Mouse (Mus musculus) kidney, adult 2 months (tissue): ENCODE results near the gene Rfx5. TPM values are rescaled to one million over a fixed set of nuclear protein-coding genes. Genes with fewer than 3 reads are reported as not detected.

Experiments used
- DNase-seq: peaks from one replicate; pipeline ENCODE4 v3.0.0; 2021
- H3K27ac ChIP-seq: fragments of 200-500 bp; 2 replicates; pipeline ENCODE4 v1.5.1; 2012; ENCODE audit warnings: low read depth, low read length, control low read depth, inconsistent platforms; ENCODE audit not compliant: insufficient read depth
- H3K27me3 ChIP-seq: fragments of 200-500 bp; replicated peaks from 2 replicates; pipeline ENCODE4 v1.6.1; 2012; ENCODE audit warnings: mild to moderate bottlenecking, moderate library complexity, low read length, inconsistent platforms; ENCODE audit not compliant: control insufficient read depth, insufficient read depth
- H3K36me3 ChIP-seq: fragments of 200-500 bp; 2 replicates; pipeline ENCODE4 v1.6.1; 2012; ENCODE audit warnings: mild to moderate bottlenecking, moderate library complexity, low read length, inconsistent platforms; ENCODE audit not compliant: control insufficient read depth, insufficient read depth
- H3K4me1 ChIP-seq: fragments of 200-500 bp; 2 replicates; pipeline ENCODE4 v1.6.1; 2011; ENCODE audit warnings: low read length; ENCODE audit not compliant: control insufficient read depth, insufficient read depth
- H3K4me3 ChIP-seq: fragments of 200-500 bp; 2 replicates; pipeline ENCODE4 v1.5.1; 2011; ENCODE audit warnings: mild to moderate bottlenecking, low read depth, low read length, control low read depth; ENCODE audit not compliant: insufficient read depth
- CTCF ChIP-seq: fragments of 200-500 bp; conservative IDR thresholded peaks from 2 replicates; pipeline ENCODE4 v1.5.1; 2011; ENCODE audit warnings: low read depth, mild to moderate bottlenecking, control low read depth, low read length, moderate library complexity, mixed read lengths; ENCODE audit not compliant: insufficient read depth, insufficient read length
- POLR2A ChIP-seq: fragments of 200-500 bp; IDR thresholded peaks from one replicate; pipeline ENCODE4 v1.6.1; 2011; ENCODE audit warnings: low read depth, low read length, control low read depth
- WGBS: fragments of 180-500 bp; shearing (Covaris S2); methylation state at CpG from one replicate; pipeline ENCODE4 v1.1.7; 2018; 5-methylcytosine and 5-hydroxymethylcytosine counted together
- polyA plus RNA-seq: library from polyadenylated mRNA; depleted of rRNA; stranded (reverse); fragments of >200 nt; gene quantifications from 2 replicates; pipeline ENCODE4 v1.2.3, GENCODE M21; 2012

Rfx5 gene
- polyA plus RNA-seq, 1 experiment, result 10.3 TPM

GRCm38 (mm10) chr3:94984312-94984711 is 30.4 kb downstream of the Rfx5 start:
- Histone ChIP-seq H3K36me3 (no peaks in the 10 kb centered on the region; the same call in 1 of the 2 replicates), H3K27ac (no peak overlapping the region), H3K4me3 (no peak overlapping the region), H3K27me3 (no peaks in the 10 kb centered on the region), H3K4me1 (peaks cover 6% of the 10 kb centered on the region; the same call in 1 of the 2 replicates)
- DNase-seq, result no peak
- 90% methylated on average over 11 of the region's 11 CpGs for WGBS
- TF ChIP-seq CTCF (no peak), POLR2A (no peak)

- Histone ChIP-seq H3K27me3 (no peaks in the 10 kb centered on the region), H3K36me3 (no peaks in the 10 kb centered on the region; the same call in 1 of the 2 replicates), H3K4me1 (peaks cover 6% of the 10 kb centered on the region; the same call in 1 of the 2 replicates), H3K4me3 (no peak overlapping the region), H3K27ac (no peak overlapping the region)
- WGBS, result 89% methylated on average over 2 of the region's 2 CpGs
- TF ChIP-seq POLR2A (no peak), CTCF (no peak)
- DNase-seq, result peak; percentile 27
Measured at GRCm38 (mm10) chr3:94985513-94985912, 31.6 kb downstream of the Rfx5 start.

- H3K27me3 ChIP-seq, result no peaks in the 10 kb centered on the region
- TF ChIP-seq POLR2A, result no peak
- no peak for TF ChIP-seq CTCF
- H3K27ac ChIP-seq, result no peak overlapping the region
- no peak overlapping the region for H3K4me3 ChIP-seq
- peak; percentile 47 for DNase-seq
- no peaks in the 10 kb centered on the region; the same call in 1 of the 2 replicates for H3K36me3 ChIP-seq
- H3K4me1 ChIP-seq, result peaks cover 6% of the 10 kb centered on the region; the same call in 1 of the 2 replicates
Measured at GRCm38 (mm10) chr3:94987578-94987977, 33.7 kb downstream of the Rfx5 start.

GRCm38 (mm10) chr3:94989159-94989761 is 35.4 kb downstream of the Rfx5 start:
- 40% methylated on average over 9 of the region's 9 CpGs for WGBS
- no peak for TF ChIP-seq CTCF
- TF ChIP-seq POLR2A, result no peak
- Histone ChIP-seq H3K27ac (no peak overlapping the region), H3K4me3 (no peak overlapping the region), H3K4me1 (peaks cover 6% of the 10 kb centered on the region; the same call in 1 of the 2 replicates), H3K27me3 (no peaks in the 10 kb centered on the region), H3K36me3 (peaks cover 6% of the 10 kb centered on the region)
- peak; percentile 15 for DNase-seq

GRCm38 (mm10) chr3:94996946-94997345 is 43.1 kb downstream of the Rfx5 start:
- H3K27ac ChIP-seq, result no peak overlapping the region
- TF ChIP-seq POLR2A (no peak), CTCF (peak; percentile 61)
- no peaks in the 10 kb centered on the region for H3K27me3 ChIP-seq
- H3K4me3 ChIP-seq, result no peak overlapping the region
- 34% methylated on average over 2 of the region's 2 CpGs for WGBS
- DNase-seq, result peak; percentile 82
- peaks cover 15% of the 10 kb centered on the region for H3K36me3 ChIP-seq
- no peaks in the 10 kb centered on the region for H3K4me1 ChIP-seq

GRCm38 (mm10) chr3:95002569-95002968 is 48.7 kb downstream of the Rfx5 start:
- 76% methylated on average over 4 of the region's 4 CpGs for WGBS
- Histone ChIP-seq H3K4me3 (no peak overlapping the region), H3K27ac (no peak overlapping the region), H3K4me1 (no peaks in the 10 kb centered on the region), H3K36me3 (peaks cover 7% of the 10 kb centered on the region), H3K27me3 (no peaks in the 10 kb centered on the region)
- TF ChIP-seq POLR2A, result no peak
- TF ChIP-seq CTCF, result no peak
- DNase-seq, result no peak

GRCm38 (mm10) chr3:95003273-95003672 is 49.4 kb downstream of the Rfx5 start:
- Histone ChIP-seq H3K4me1 (no peaks in the 10 kb centered on the region), H3K27ac (no peak overlapping the region), H3K27me3 (no peaks in the 10 kb centered on the region), H3K4me3 (no peak overlapping the region), H3K36me3 (peaks cover 7% of the 10 kb centered on the region)
- TF ChIP-seq CTCF, result no peak
- no peak for TF ChIP-seq POLR2A
- no peak for DNase-seq
